Mouse (Mus musculus) gastrocnemius, adult 18-20 months (tissue): Measurements from ENCODE around the gene Fbxl7. TPM values are rescaled to one million over a fixed set of nuclear protein-coding genes. Genes with fewer than 3 reads are reported as not detected.

Experiments
- DNase-seq: peaks from one replicate; pipeline ENCODE4 v3.0.0; 2021; ENCODE audit warnings: low spot score
- total RNA-seq, 2 experiments: library from RNA; stranded (reverse); gene quantifications; 2 replicates each; pipeline ENCODE4 v1.2.3; 2021

Fbxl7 gene
- total RNA-seq, 2 experiments from 2014 or later = 0.96 to 1.0 TPM

- no peak for DNase-seq
Observed at GRCm38 (mm10) chr15:26701949-26702675, 193.3 kb downstream of the Fbxl7 start.

- DNase-seq = no peak
Observed at GRCm38 (mm10) chr15:26693075-26693474, 202.3 kb downstream of the Fbxl7 start.

- DNase-seq = no peak
Observed at GRCm38 (mm10) chr15:26688472-26689104, 206.8 kb downstream of the Fbxl7 start.

GRCm38 (mm10) chr15:26687729-26688128, 207.7 kb downstream of the Fbxl7 start:
- no peak for DNase-seq

GRCm38 (mm10) chr15:26682279-26682678, 213.1 kb downstream of the Fbxl7 start:
- no peak for DNase-seq

- no peak for DNase-seq
Observed at GRCm38 (mm10) chr15:26673239-26673859, 222.0 kb downstream of the Fbxl7 start.

GRCm38 (mm10) chr15:26654988-26655387, 240.4 kb downstream of the Fbxl7 start:
- DNase-seq = no peak

- DNase-seq = no peak
Observed at GRCm38 (mm10) chr15:26642563-26642962, 252.8 kb downstream of the Fbxl7 start.

GRCm38 (mm10) chr15:26639726-26640125, 255.7 kb downstream of the Fbxl7 start:
- peak; percentile 14 for DNase-seq

- DNase-seq = no peak
Observed at GRCm38 (mm10) chr15:26635591-26635990, 259.8 kb downstream of the Fbxl7 start.

GRCm38 (mm10) chr15:26628181-26628580, 267.2 kb downstream of the Fbxl7 start:
- DNase-seq = no peak

- no peak for DNase-seq
Observed at GRCm38 (mm10) chr15:26623242-26623641, 272.1 kb downstream of the Fbxl7 start.

GRCm38 (mm10) chr15:26620279-26620678, 275.1 kb downstream of the Fbxl7 start:
- peak; percentile 62 for DNase-seq

GRCm38 (mm10) chr15:26619221-26619620, 276.2 kb downstream of the Fbxl7 start:
- DNase-seq = peak; percentile 11

- DNase-seq = no peak
Observed at GRCm38 (mm10) chr15:26596239-26596638, 299.1 kb downstream of the Fbxl7 start.

- no peak for DNase-seq
Observed at GRCm38 (mm10) chr15:26579947-26580709, 315.3 kb downstream of the Fbxl7 start.

GRCm38 (mm10) chr15:26578500-26578899, 316.9 kb downstream of the Fbxl7 start:
- DNase-seq = no peak

- no peak for DNase-seq
Observed at GRCm38 (mm10) chr15:26566076-26566475, 329.3 kb downstream of the Fbxl7 start.

GRCm38 (mm10) chr15:26553620-26554019, 341.8 kb downstream of the Fbxl7 start:
- DNase-seq = no peak

- DNase-seq = no peak
Observed at GRCm38 (mm10) chr15:26533997-26534700, 361.2 kb downstream of the Fbxl7 start.

GRCm38 (mm10) chr15:26519220-26519631, 376.2 kb downstream of the Fbxl7 start:
- no peak for DNase-seq
